ENCODE assay signal across 9 mouse cellular contexts in genomic region chr3:90255194-90255565, GRCm38 (mm10). TPM values are rescaled to one million over a fixed set of nuclear protein-coding genes. Genes with fewer than 3 reads are reported as not detected.
DNase-seq lines count a peak whose midpoint lies in the region; ATAC-seq and TF ChIP-seq lines count a peak whose summit lies in the region.
"Had no signal": no experiment of that assay in that cellular context is flagged by ENCODE, and none has a peak within 500 bp of the region (broad histone marks: within the 10 kb centered on the region; RNA-seq: fewer than 3 reads in every experiment).

No protein-coding gene starts in this region.

- no peaks in the 10 kb centered on the region for H3K9me3 ChIP-seq in embryonic facial prominence, embryonic 11.5 days (replicated peaks; ENCODE audit: control insufficient read depth, low read length)
- H3K9me3 ChIP-seq in hindbrain, postnatal 0 days (ENCODE audit: low read length): no peaks in the 10 kb centered on the region

- peaks cover 5% of the 10 kb centered on the region; the same call in 1 of the 2 replicates for H3K4me1 ChIP-seq in embryonic facial prominence, embryonic 11.5 days (ENCODE audit: control insufficient read depth, insufficient read depth, low read length)
- peaks cover 5% of the 10 kb centered on the region for H3K4me1 ChIP-seq in hindbrain, postnatal 0 days (ENCODE audit: insufficient read depth, low read length)

- no peak for TF ChIP-seq POLR2A in myocyte (IDR thresholded peaks at IDR 0.05; ENCODE audit: insufficient read length, low read depth)

- DNase-seq in layer of hippocampus, adult 2 months (ENCODE audit: low spot score in 2 of 2): no peak
- no peak for DNase-seq in layer of hippocampus, adult 8-10 months (ENCODE audit: low spot score in 2 of 2)
- no peak for DNase-seq in embryonic facial prominence, embryonic 11.5 days (ENCODE audit: low spot score)
- DNase-seq in hindbrain, postnatal 0 days (ENCODE audit: low spot score): no peak
- no peak for DNase-seq in adrenal gland, postnatal 36 days
- no peak for DNase-seq in frontal cortex, postnatal 14 days (ENCODE audit: low spot score in 2 of 2)
- no peak for DNase-seq in layer of hippocampus, adult 11-12 months (ENCODE audit: low spot score)
- DNase-seq: layer of hippocampus, adult 9-11 months had no signal

- no peaks in the 10 kb centered on the region for H3K27me3 ChIP-seq in embryonic facial prominence, embryonic 11.5 days (ENCODE audit: control insufficient read depth, insufficient read depth, low read length)
- no peaks in the 10 kb centered on the region for H3K27me3 ChIP-seq in hindbrain, postnatal 0 days (ENCODE audit: insufficient read depth, low read length)
- no peaks in the 10 kb centered on the region for H3K27me3 ChIP-seq in myocyte (ENCODE audit: control insufficient read depth, insufficient read depth, insufficient read length)

- peak overlapping the region; percentile 87 for H3ac ChIP-seq in myocyte (ENCODE audit: control insufficient read depth, insufficient read length)

- H3K79me2 ChIP-seq in myocyte (ENCODE audit: control insufficient read depth, insufficient read depth): peaks cover 37% of the 10 kb centered on the region

- H3K9ac ChIP-seq in embryonic facial prominence, embryonic 11.5 days (replicated peaks; ENCODE audit: low read length): peak overlapping the region; percentile 84
- H3K9ac ChIP-seq in hindbrain, postnatal 0 days (replicated peaks; ENCODE audit: low read length): peak overlapping the region; percentile 90

- H3K4me3 ChIP-seq in layer of hippocampus, adult 2 months: peak overlapping the region; percentile 97
- H3K4me3 ChIP-seq in embryonic facial prominence, embryonic 11.5 days (ENCODE audit: low read depth, low read length): peak overlapping the region; percentile 78
- H3K4me3 ChIP-seq in hindbrain, postnatal 0 days (ENCODE audit: low read length): peak overlapping the region; percentile 97
- peak overlapping the region; percentile 83 for H3K4me3 ChIP-seq in myocyte

- ATAC-seq in embryonic facial prominence, embryonic 11.5 days (replicated peaks; ENCODE audit: insufficient number of reproducible peaks, low FRiP score, low TSS enrichment, low read depth): no peak
- no peak for ATAC-seq in hindbrain, postnatal 0 days

- H3K4me2 ChIP-seq in embryonic facial prominence, embryonic 11.5 days (ENCODE audit: low read depth, low read length): peak overlapping the region; percentile 84
- H3K4me2 ChIP-seq in hindbrain, postnatal 0 days (ENCODE audit: low read depth, low read length): peak overlapping the region; percentile 89
- peak overlapping the region; percentile 81 for H3K4me2 ChIP-seq in myocyte (ENCODE audit: low read depth)

- no peak for TF ChIP-seq CTCF in layer of hippocampus, adult 2 months (conservative IDR thresholded peaks at IDR 0.05)
- TF ChIP-seq CTCF in hindbrain, postnatal 0 days (IDR thresholded peaks at IDR 0.05; ENCODE audit: low read depth): no peak

- H3K27ac ChIP-seq in layer of hippocampus, adult 2 months: peak overlapping the region; percentile 95; the same call in 1 of the 2 replicates
- H3K27ac ChIP-seq in embryonic facial prominence, embryonic 11.5 days (replicated peaks; ENCODE audit: low read depth, low read length): no peak overlapping the region
- peak overlapping the region; percentile 89; the same call in 1 of the 2 replicates for H3K27ac ChIP-seq in hindbrain, postnatal 0 days

- H3K36me3 ChIP-seq in embryonic facial prominence, embryonic 11.5 days (replicated peaks; ENCODE audit: control insufficient read depth, insufficient read depth, low read depth, low read length): 0 out of 2 replicates have a peak, but pooled peaks cover 2% of the 10 kb centered on the region
- H3K36me3 ChIP-seq in hindbrain, postnatal 0 days (ENCODE audit: insufficient read depth, low read length): peaks cover 24% of the 10 kb centered on the region
- peaks cover 25% of the 10 kb centered on the region for H3K36me3 ChIP-seq in myocyte (ENCODE audit: control insufficient read depth, insufficient read depth)

- 17% methylated on average over 2 of the region's 2 CpGs for WGBS in embryonic facial prominence, embryonic 11.5 days
- 20% methylated on average over 2 of the region's 2 CpGs for WGBS in hindbrain, postnatal 0 days

TF ChIP-seq in myocyte, 11 proteins besides CTCF, POLR2A, EP300 and RAD21:
- no peak for TF ChIP-seq POLR2AphosphoS2 (IDR thresholded peaks at IDR 0.05; ENCODE audit: insufficient read length, low read depth)
- no peak for TF ChIP-seq MAX (IDR thresholded peaks at IDR 0.05; ENCODE audit: low read depth)
- TF ChIP-seq USF1 (IDR thresholded peaks at IDR 0.05; ENCODE audit: low read depth): no peak
- TF ChIP-seq TCF3 (IDR thresholded peaks at IDR 0.05; ENCODE audit: insufficient read length, low read depth): no peak
- TF ChIP-seq E2F4 (IDR thresholded peaks at IDR 0.05; ENCODE audit: insufficient read depth): no peak
- TF ChIP-seq REST (IDR thresholded peaks at IDR 0.05; ENCODE audit: insufficient read depth, insufficient read length): no peak
- TF ChIP-seq SRF (IDR thresholded peaks at IDR 0.05; ENCODE audit: control insufficient read depth, insufficient read length, low read depth): no peak
- TF ChIP-seq MYOG (IDR thresholded peaks at IDR 0.05; ENCODE audit: control insufficient read depth in 1 of 3, insufficient read depth in 1 of 3, insufficient read length in 2 of 3, low read depth in 2 of 3): no peak
- TF ChIP-seq TCF12 (IDR thresholded peaks at IDR 0.05; ENCODE audit: insufficient read depth, poor library complexity, severe bottlenecking): no peak
- TF ChIP-seq MYOD1 (IDR thresholded peaks at IDR 0.05; ENCODE audit: control insufficient read depth in 1 of 3, insufficient read length in 2 of 3, low read depth in 2 of 3): no peak
- no peak for TF ChIP-seq CEBPB (IDR thresholded peaks at IDR 0.05; ENCODE audit: insufficient read depth, poor library complexity, severe bottlenecking)

RNA-seq across cellular contexts. Expression of gene Crtc2, which starts 1.2 kb away (rescaled TPM):
- 10 to 100 TPM; 38.3 to 49.5 TPM for total RNA-seq in layer of hippocampus, adult 2 months (2021)
- 10 to 100 TPM; 39.7 to 43.8 (median 42.8) TPM for total RNA-seq in layer of hippocampus, adult 8-10 months (2022)
- polyA plus RNA-seq in embryonic facial prominence, embryonic 11.5 days (2014; fragmentation: Nextera tagmentation; extraction: Ambion mirVana): 10.8 and 12.5 TPM in 2 replicates
- total RNA-seq in hindbrain, postnatal 0 days (2014; rRNA removed): 12.7 and 27.0 TPM in 2 replicates
- 15.4 and 17.0 TPM in 2 replicates for polyA plus RNA-seq in hindbrain, postnatal 0 days (2015; fragmentation: Nextera tagmentation; extraction: Ambion mirVana)
- 19.9 TPM for polyA plus RNA-seq in myocyte (2012; fragmentation: generic; extraction: Trizol)
- 10 to 100 TPM; 37.4 to 43.2 TPM for total RNA-seq in adrenal gland, postnatal 36 days (2021)

RNA-seq across cellular contexts. Expression of gene Slc39a1, which starts 7.2 kb away (rescaled TPM):
- 10 to 100 TPM; 42.5 to 45.5 TPM for total RNA-seq in layer of hippocampus, adult 2 months (2021)
- 10 to 100 TPM; 43.0 to 64.2 (median 50.4) TPM for total RNA-seq in layer of hippocampus, adult 8-10 months (2022)
- 48.7 and 49.1 TPM in 2 replicates for polyA plus RNA-seq in embryonic facial prominence, embryonic 11.5 days (2014; fragmentation: Nextera tagmentation; extraction: Ambion mirVana)
- total RNA-seq in hindbrain, postnatal 0 days (2014; rRNA removed): 97.8 and 105 TPM in 2 replicates
- polyA plus RNA-seq in hindbrain, postnatal 0 days (2015; fragmentation: Nextera tagmentation; extraction: Ambion mirVana): 70.1 and 72.0 TPM in 2 replicates
- 111 TPM for polyA plus RNA-seq in myocyte (2012; fragmentation: generic; extraction: Trizol)
- total RNA-seq in adrenal gland, postnatal 36 days (2021): 100 to 1,000 TPM; 127 to 142 TPM

RNA-seq across cellular contexts. Expression of gene Dennd4b, which starts 9.8 kb away (rescaled TPM):
- total RNA-seq in layer of hippocampus, adult 2 months (2021): 10 to 100 TPM; 33.7 to 35.6 TPM
- 10 to 100 TPM; 32.8 to 38.7 (median 33.0) TPM for total RNA-seq in layer of hippocampus, adult 8-10 months (2022)
- 2.6 and 2.9 TPM in 2 replicates for polyA plus RNA-seq in embryonic facial prominence, embryonic 11.5 days (2014; fragmentation: Nextera tagmentation; extraction: Ambion mirVana)
- total RNA-seq in hindbrain, postnatal 0 days (2014; rRNA removed): 38.8 and 48.4 TPM in 2 replicates
- polyA plus RNA-seq in hindbrain, postnatal 0 days (2015; fragmentation: Nextera tagmentation; extraction: Ambion mirVana): 5.4 and 5.9 TPM in 2 replicates
- polyA plus RNA-seq in myocyte (2012; fragmentation: generic; extraction: Trizol): 6.6 TPM
- 1 to 10 TPM; 6.2 to 7.3 TPM for total RNA-seq in adrenal gland, postnatal 36 days (2021)

RNA-seq across cellular contexts. Expression of gene Creb3l4, which starts 11.9 kb away (rescaled TPM):
- total RNA-seq in layer of hippocampus, adult 2 months (2021): not detected
- under 1 TPM in 2 of 4 experiments, not detected in 2; 0.23 to 0.45 TPM for total RNA-seq in layer of hippocampus, adult 8-10 months (2022)
- 7.7 and 9.9 TPM in 2 replicates for polyA plus RNA-seq in embryonic facial prominence, embryonic 11.5 days (2014; fragmentation: Nextera tagmentation; extraction: Ambion mirVana)
- 0.21 and 0.83 TPM in 2 replicates for total RNA-seq in hindbrain, postnatal 0 days (2014; rRNA removed)
- polyA plus RNA-seq in hindbrain, postnatal 0 days (2015; fragmentation: Nextera tagmentation; extraction: Ambion mirVana): 1.2 and 1.4 TPM in 2 replicates
- 0.22 TPM for polyA plus RNA-seq in myocyte (2012; fragmentation: generic; extraction: Trizol)
- under 1 TPM; 0.20 to 0.66 TPM for total RNA-seq in adrenal gland, postnatal 36 days (2021)

RNA-seq across cellular contexts. Expression of gene Jtb, which starts 23.8 kb away (rescaled TPM):
- 10 to 100 TPM; 44.3 to 45.3 TPM for total RNA-seq in layer of hippocampus, adult 2 months (2021)
- total RNA-seq in layer of hippocampus, adult 8-10 months (2022): 10 to 100 TPM; 36.9 to 38.2 (median 37.4) TPM
- 94.4 and 103 TPM in 2 replicates for polyA plus RNA-seq in embryonic facial prominence, embryonic 11.5 days (2014; fragmentation: Nextera tagmentation; extraction: Ambion mirVana)
- total RNA-seq in hindbrain, postnatal 0 days (2014; rRNA removed): 52.5 and 75.6 TPM in 2 replicates
- polyA plus RNA-seq in hindbrain, postnatal 0 days (2015; fragmentation: Nextera tagmentation; extraction: Ambion mirVana): 115 and 124 TPM in 2 replicates
- polyA plus RNA-seq in myocyte (2012; fragmentation: generic; extraction: Trizol): 39.9 TPM
- total RNA-seq in adrenal gland, postnatal 36 days (2021): 10 to 100 TPM; 63.2 to 70.8 TPM
